11 mouse cellular contexts compared by ENCODE assay signal in the genomic region with DNA sequence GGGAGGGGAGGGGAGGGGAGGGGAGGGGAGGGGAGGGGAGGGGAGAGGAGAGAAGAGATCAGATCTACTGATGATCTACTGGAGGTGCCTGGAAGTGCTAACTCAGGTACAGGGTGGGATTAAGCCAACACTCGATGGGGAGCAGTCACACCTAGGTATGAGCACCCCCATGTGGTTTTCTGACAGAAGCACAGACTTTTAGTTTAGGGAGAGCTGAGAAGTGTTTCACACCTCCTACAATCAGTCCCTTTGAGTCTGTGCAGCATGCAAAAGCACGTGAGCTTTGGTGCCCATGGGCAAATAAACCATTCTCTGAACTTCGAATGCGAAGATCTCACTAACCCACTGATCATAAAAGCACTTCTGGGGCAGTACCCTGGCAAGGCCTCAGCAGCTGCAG. TPM values are rescaled to one million over a fixed set of nuclear protein-coding genes. Genes with fewer than 3 reads are reported as not detected.
A peak's percentile ranks its signal among the peaks of the same experiment; 100 is the strongest.
DNase-seq lines count a peak whose midpoint lies in the region; ATAC-seq and TF ChIP-seq lines count a peak whose summit lies in the region.
"Had no signal": no experiment of that assay in that cellular context is flagged by ENCODE, and none has a peak within 500 bp of the region (broad histone marks: within the 10 kb centered on the region; RNA-seq: fewer than 3 reads in every experiment).

No protein-coding gene starts in this region.

- ATAC-seq in liver, embryonic 12.5 days = no peak
- ATAC-seq in kidney, postnatal 0 days (replicated peaks; ENCODE audit: low FRiP score, low read depth) = no peak

- no peak for TF ChIP-seq POLR2A in cerebellum, adult 2 months (IDR thresholded peaks at IDR 0.05; ENCODE audit: borderline replicate concordance, insufficient read depth, low read length)
- TF ChIP-seq POLR2A in liver, adult 2 months (IDR thresholded peaks at IDR 0.05; ENCODE audit: extremely low read depth, insufficient read depth, low read length) = no peak

- 59% methylated on average over 4 of the region's 4 CpGs for WGBS in cerebellum, adult 2 months
- WGBS in liver, adult 2 months = 30% methylated on average over 4 of the region's 4 CpGs
- 43% methylated on average over 4 of the region's 4 CpGs for WGBS in liver, embryonic 12.5 days (ENCODE audit: insufficient replicate concordance)
- 59% methylated on average over 4 of the region's 4 CpGs for WGBS in kidney, postnatal 0 days

- H3K79me2 ChIP-seq in liver, adult 2 months (ENCODE audit: control insufficient read depth, insufficient read depth, low read length) = peaks cover 13% of the 10 kb centered on the region; the same call in 1 of the 2 replicates

- peaks cover 3% of the 10 kb centered on the region for H3K4me1 ChIP-seq in cerebellum, adult 2 months (ENCODE audit: control insufficient read depth, insufficient read depth, low read length)
- peaks cover 13% of the 10 kb centered on the region for H3K4me1 ChIP-seq in liver, adult 2 months (ENCODE audit: control insufficient read depth, insufficient read depth, low read length)
- H3K4me1 ChIP-seq in liver, embryonic 12.5 days = peaks cover 44% of the 10 kb centered on the region
- peaks cover 9% of the 10 kb centered on the region for H3K4me1 ChIP-seq in kidney, postnatal 0 days (replicated peaks; ENCODE audit: insufficient read depth, low read length)

- no peak for DNase-seq in cerebellum, adult 2 months
- no peak for DNase-seq in cerebellum, adult 18-20 months
- DNase-seq in liver, adult 2 months (ENCODE audit: extremely low read depth, low read depth, low spot score) = peak; percentile 29
- peak; percentile 51 for DNase-seq in ES-CJ7 (ENCODE audit: low read depth, low spot score)
- DNase-seq in kidney, postnatal 0 days (ENCODE audit: low spot score) = peak; percentile 70
- no peak for DNase-seq in right cerebral cortex, postnatal 14 days
- DNase-seq in layer of hippocampus, adult 9-11 months = no peak

- no peaks in the 10 kb centered on the region for H3K9me3 ChIP-seq in liver, embryonic 12.5 days (replicated peaks)
- H3K9me3 ChIP-seq in kidney, postnatal 0 days (replicated peaks; ENCODE audit: low read length) = no peaks in the 10 kb centered on the region
- H3K9me3 ChIP-seq: forebrain, embryonic 10.5 days; hindbrain, embryonic 10.5 days; stomach, embryonic 15.5 days had no signal

- no peaks in the 10 kb centered on the region for H3K27me3 ChIP-seq in cerebellum, adult 2 months (ENCODE audit: control insufficient read depth, insufficient read depth, low read length)
- no peaks in the 10 kb centered on the region for H3K27me3 ChIP-seq in liver, adult 2 months (ENCODE audit: control insufficient read depth, insufficient read depth, low read length)
- H3K27me3 ChIP-seq in liver, embryonic 12.5 days (replicated peaks) = no peaks in the 10 kb centered on the region
- no peaks in the 10 kb centered on the region for H3K27me3 ChIP-seq in kidney, postnatal 0 days (ENCODE audit: insufficient read depth, low read length)
- H3K27me3 ChIP-seq: stomach, embryonic 15.5 days had no signal

- H3K36me3 ChIP-seq in liver, adult 2 months (ENCODE audit: control insufficient read depth, insufficient read depth, low read length) = no peaks in the 10 kb centered on the region
- H3K36me3 ChIP-seq in liver, embryonic 12.5 days = peaks cover 24% of the 10 kb centered on the region
- 0 out of 2 replicates have a peak, but pooled peaks cover 7% of the 10 kb centered on the region for H3K36me3 ChIP-seq in kidney, postnatal 0 days (ENCODE audit: insufficient read depth, low read length)

- TF ChIP-seq CTCF in cerebellum, adult 2 months (IDR thresholded peaks at IDR 0.05; ENCODE audit: borderline replicate concordance, insufficient read depth, low read depth, low read length) = peak; percentile 39; the same call in 1 of the 2 replicates
- TF ChIP-seq CTCF in liver, adult 2 months (IDR thresholded peaks at IDR 0.05; ENCODE audit: low read depth, low read length) = 0 out of 2 replicates have a peak, but pooled peaks have one; percentile 10
- peak; percentile 62 for TF ChIP-seq CTCF in kidney, postnatal 0 days (IDR thresholded peaks at IDR 0.05; ENCODE audit: low read depth)

- H3K27ac ChIP-seq in cerebellum, adult 2 months (ENCODE audit: insufficient read depth, low read length) = no peak overlapping the region
- H3K27ac ChIP-seq in liver, adult 2 months (replicated peaks; ENCODE audit: insufficient read depth, low read depth, low read length) = no peak overlapping the region
- H3K27ac ChIP-seq in liver, embryonic 12.5 days = no peak overlapping the region
- peak overlapping the region; percentile 19; the same call in 1 of the 2 replicates for H3K27ac ChIP-seq in kidney, postnatal 0 days
- H3K27ac ChIP-seq: forebrain, embryonic 10.5 days; hindbrain, embryonic 10.5 days; stomach, embryonic 15.5 days had no signal

- H3K4me2 ChIP-seq in liver, embryonic 12.5 days = no peak overlapping the region
- no peak overlapping the region for H3K4me2 ChIP-seq in kidney, postnatal 0 days (ENCODE audit: low read length)
- H3K4me2 ChIP-seq: stomach, embryonic 15.5 days had no signal

- no peak overlapping the region for H3K9ac ChIP-seq in liver, adult 2 months (ENCODE audit: low read depth, low read length)
- H3K9ac ChIP-seq in liver, embryonic 12.5 days = no peak overlapping the region
- H3K9ac ChIP-seq in kidney, postnatal 0 days (ENCODE audit: low read depth, low read length) = no peak overlapping the region
- H3K9ac ChIP-seq: stomach, embryonic 15.5 days had no signal

- H3K4me3 ChIP-seq in cerebellum, adult 2 months (replicated peaks; ENCODE audit: insufficient read depth, low read depth, low read length) = no peak overlapping the region
- no peak overlapping the region for H3K4me3 ChIP-seq in liver, adult 2 months (ENCODE audit: insufficient read depth, low read depth, low read length)
- no peak overlapping the region for H3K4me3 ChIP-seq in liver, embryonic 12.5 days
- H3K4me3 ChIP-seq in kidney, postnatal 0 days (replicated peaks; ENCODE audit: low read depth, low read length) = no peak overlapping the region
- H3K4me3 ChIP-seq: hindbrain, embryonic 10.5 days; stomach, embryonic 15.5 days had no signal

RNA-seq across cellular contexts. Expression of a gene that starts 3.1 kb away (rescaled TPM):
- polyA plus RNA-seq in cerebellum, adult 2 months (2012; rRNA removed) = 21.2 TPM in 2 replicates
- total RNA-seq in liver, adult 2 months (2014; rRNA removed) = 7.7 and 9.5 TPM in 2 replicates
- polyA plus RNA-seq in liver, adult 2 months (2012; rRNA removed) = 21.2 and 28.0 TPM in 2 replicates
- polyA plus RNA-seq in liver, embryonic 12.5 days (2016; fragmentation: Nextera tagmentation; extraction: Ambion mirVana) = 4.8 and 5.2 TPM in 2 replicates
- 21.2 and 22.2 TPM in 2 replicates for polyA plus RNA-seq in kidney, postnatal 0 days (2015; fragmentation: Nextera tagmentation; extraction: Ambion mirVana)

RNA-seq across cellular contexts. Expression of a gene that starts 33.5 kb away (rescaled TPM):
- 8.2 and 8.6 TPM in 2 replicates for polyA plus RNA-seq in cerebellum, adult 2 months (2012; rRNA removed)
- total RNA-seq in liver, adult 2 months (2014; rRNA removed) = 3.6 and 3.7 TPM in 2 replicates
- polyA plus RNA-seq in liver, adult 2 months (2012; rRNA removed) = 3.0 and 4.0 TPM in 2 replicates
- 3.9 and 4.1 TPM in 2 replicates for polyA plus RNA-seq in liver, embryonic 12.5 days (2016; fragmentation: Nextera tagmentation; extraction: Ambion mirVana)
- polyA plus RNA-seq in kidney, postnatal 0 days (2015; fragmentation: Nextera tagmentation; extraction: Ambion mirVana) = 5.5 and 6.8 TPM in 2 replicates

RNA-seq across cellular contexts. Expression of a gene that starts 44.6 kb away (rescaled TPM):
- polyA plus RNA-seq in cerebellum, adult 2 months (2012; rRNA removed) = 3.9 and 4.4 TPM in 2 replicates
- total RNA-seq in liver, adult 2 months (2014; rRNA removed) = 2.0 and 2.3 TPM in 2 replicates
- 1.6 and 2.0 TPM in 2 replicates for polyA plus RNA-seq in liver, adult 2 months (2012; rRNA removed)
- 2.1 and 2.4 TPM in 2 replicates for polyA plus RNA-seq in liver, embryonic 12.5 days (2016; fragmentation: Nextera tagmentation; extraction: Ambion mirVana)
- polyA plus RNA-seq in kidney, postnatal 0 days (2015; fragmentation: Nextera tagmentation; extraction: Ambion mirVana) = 4.8 and 5.6 TPM in 2 replicates

RNA-seq across cellular contexts. Expression of a gene that starts 46.3 kb away (rescaled TPM):
- 0.87 and 1.4 TPM in 2 replicates for polyA plus RNA-seq in cerebellum, adult 2 months (2012; rRNA removed)
- total RNA-seq in liver, adult 2 months (2014; rRNA removed) = 4.3 and 5.2 TPM in 2 replicates
- polyA plus RNA-seq in liver, adult 2 months (2012; rRNA removed) = 3.9 and 6.8 TPM in 2 replicates
- polyA plus RNA-seq in liver, embryonic 12.5 days (2016; fragmentation: Nextera tagmentation; extraction: Ambion mirVana) = 6.0 and 6.3 TPM in 2 replicates
- polyA plus RNA-seq in kidney, postnatal 0 days (2015; fragmentation: Nextera tagmentation; extraction: Ambion mirVana) = 0.93 and 1.1 TPM in 2 replicates

RNA-seq across cellular contexts. Expression of a gene that starts 51.1 kb away (rescaled TPM):
- 4.8 and 5.9 TPM in 2 replicates for polyA plus RNA-seq in cerebellum, adult 2 months (2012; rRNA removed)
- 4.9 and 5.8 TPM in 2 replicates for total RNA-seq in liver, adult 2 months (2014; rRNA removed)
- 5.4 and 7.7 TPM in 2 replicates for polyA plus RNA-seq in liver, adult 2 months (2012; rRNA removed)
- 1.7 and 1.8 TPM in 2 replicates for polyA plus RNA-seq in liver, embryonic 12.5 days (2016; fragmentation: Nextera tagmentation; extraction: Ambion mirVana)
- polyA plus RNA-seq in kidney, postnatal 0 days (2015; fragmentation: Nextera tagmentation; extraction: Ambion mirVana) = 6.5 and 7.4 TPM in 2 replicates

Comparison
In these comparisons a context has a peak if more than half of its experiments do, and no peak if none do; other contexts are left out.
1. DNase-seq: peak in liver, adult 2 months (single experiment), ES-CJ7 (single experiment) and kidney, postnatal 0 days (single experiment); none in cerebellum, adult 2 months (0 of 2), cerebellum, adult 18-20 months (0 of 2), right cerebral cortex, postnatal 14 days (single experiment) and layer of hippocampus, adult 9-11 months (single experiment).
2. CTCF ChIP-seq: peak in every context shown above with its lines; median percentile 62 in kidney, postnatal 0 days; 39 in cerebellum, adult 2 months; 10 in liver, adult 2 months.